Mouse (Mus musculus) heart, embryonic 11.5 days (tissue): ENCODE measurements around the gene Larp4b. TPM values are rescaled to one million over a fixed set of nuclear protein-coding genes. Genes with fewer than 3 reads are reported as not detected.

Source experiments
- ATAC-seq: fragments of 200-750 bp; cut with Nextera tagmentation; replicated peaks from 2 replicates; pipeline ENCODE4 v1.8.0; 2017; ENCODE audit warnings: moderate library complexity; ENCODE audit not compliant: insufficient number of reproducible peaks, low FRiP score, low TSS enrichment
- H3K27ac ChIP-seq: fragments of 300-500 bp; sonication (generic); 2 replicates; pipeline ENCODE4 v1.5.1; 2014; ENCODE audit warnings: mild to moderate bottlenecking, low read depth, low read length
- H3K27me3 ChIP-seq: fragments of 300-500 bp; sonication (generic); 2 replicates; pipeline ENCODE4 v1.6.1; 2014; ENCODE audit warnings: mild to moderate bottlenecking, low read length, mixed read lengths; ENCODE audit not compliant: control insufficient read depth, insufficient read depth
- H3K36me3 ChIP-seq: fragments of 300-500 bp; sonication (generic); 2 replicates; pipeline ENCODE4 v1.6.1; 2014; ENCODE audit warnings: mild to moderate bottlenecking, low read length, moderate library complexity, mixed read lengths; ENCODE audit not compliant: control insufficient read depth, insufficient read depth
- H3K4me1 ChIP-seq: fragments of 300-500 bp; sonication (generic); 2 replicates; pipeline ENCODE4 v1.6.1; 2014; ENCODE audit warnings: low read length; ENCODE audit not compliant: control insufficient read depth, insufficient read depth
- H3K4me2 ChIP-seq: fragments of 300-500 bp; sonication (generic); 2 replicates; pipeline ENCODE4 v1.6.1; 2014; ENCODE audit warnings: mild to moderate bottlenecking, moderate library complexity
- H3K4me3 ChIP-seq: fragments of 300-500 bp; sonication (generic); 2 replicates; pipeline ENCODE4 v1.5.1; 2014; ENCODE audit warnings: low read depth, low read length
- H3K9ac ChIP-seq: fragments of 300-500 bp; sonication (generic); 2 replicates; pipeline ENCODE4 v1.6.1; 2014; ENCODE audit warnings: mild to moderate bottlenecking, low read depth, low read length, moderate library complexity
- H3K9me3 ChIP-seq: fragments of 300-500 bp; sonication (generic); replicated peaks from 2 replicates; pipeline ENCODE4 v1.6.1; 2016; ENCODE audit warnings: low read length; ENCODE audit not compliant: control insufficient read depth
- WGBS: fragments of 180-500 bp; shearing (Covaris S2); extraction: QIAGEN DNeasy Blood & Tissue Kit; methylation state at CpG from one replicate; pipeline ENCODE4 v1.1.7; 2014; ENCODE audit not compliant: insufficient replicate concordance; 5-methylcytosine and 5-hydroxymethylcytosine counted together
- polyA plus RNA-seq: library from polyadenylated mRNA; unstranded; fragments of >200 nt; fragmentation: Nextera tagmentation; extraction: Ambion mirVana; gene quantifications from 2 replicates; pipeline ENCODE4 v1.2.1, GENCODE M21; 2014

The Larp4b gene
- polyA plus RNA-seq, 1 experiment from 2014 or later: 29.6 TPM

GRCm38 (mm10) chr13:9187566-9188530, 94.2 kb downstream of the Larp4b start:
- Histone ChIP-seq H3K36me3 (no peaks in the 10 kb centered on the region), H3K27me3 (no peaks in the 10 kb centered on the region), H3K4me1 (peaks cover 8% of the 10 kb centered on the region), H3K4me2 (no peak overlapping the region), H3K9me3 (no peaks in the 10 kb centered on the region), H3K9ac (no peak overlapping the region), H3K4me3 (no peak overlapping the region), H3K27ac (no peak overlapping the region)
- WGBS: 69% methylated on average over 22 of the region's 22 CpGs
- ATAC-seq: no peak

GRCm38 (mm10) chr13:9189481-9189880, 95.8 kb downstream of the Larp4b start:
- no peaks in the 10 kb centered on the region for H3K36me3 ChIP-seq
- peaks cover 8% of the 10 kb centered on the region for H3K4me1 ChIP-seq
- no peaks in the 10 kb centered on the region for H3K9me3 ChIP-seq
- ATAC-seq: no peak
- H3K27ac ChIP-seq: no peak overlapping the region
- WGBS: 79% methylated on average over 5 of the region's 5 CpGs
- no peak overlapping the region for H3K4me2 ChIP-seq
- no peak overlapping the region for H3K4me3 ChIP-seq
- no peaks in the 10 kb centered on the region for H3K27me3 ChIP-seq
- no peak overlapping the region for H3K9ac ChIP-seq

GRCm38 (mm10) chr13:9191172-9192140, 97.8 kb downstream of the Larp4b start:
- Histone ChIP-seq H3K4me3 (no peak overlapping the region), H3K4me2 (peak overlapping the region; percentile 52), H3K4me1 (peaks cover 8% of the 10 kb centered on the region), H3K36me3 (no peaks in the 10 kb centered on the region), H3K9ac (0 out of 2 replicates have a peak overlapping the region, but pooled peaks have one; percentile 34), H3K9me3 (no peaks in the 10 kb centered on the region), H3K27me3 (no peaks in the 10 kb centered on the region), H3K27ac (no peak overlapping the region)
- WGBS: 33% methylated on average over 15 of the region's 15 CpGs
- ATAC-seq: peak; percentile 70

- H3K4me1 ChIP-seq: peaks cover 8% of the 10 kb centered on the region
- H3K9ac ChIP-seq: no peak overlapping the region
- no peak overlapping the region for H3K4me2 ChIP-seq
- no peaks in the 10 kb centered on the region for H3K27me3 ChIP-seq
- no peak for ATAC-seq
- H3K4me3 ChIP-seq: no peak overlapping the region
- H3K27ac ChIP-seq: no peak overlapping the region
- H3K9me3 ChIP-seq: no peaks in the 10 kb centered on the region
- WGBS: 58% methylated on average over 9 of the region's 9 CpGs
- no peaks in the 10 kb centered on the region for H3K36me3 ChIP-seq
Observed at GRCm38 (mm10) chr13:9192797-9193330, 99.2 kb downstream of the Larp4b start.

- peaks cover 8% of the 10 kb centered on the region for H3K4me1 ChIP-seq
- WGBS: 78% methylated on average over 4 of the region's 4 CpGs
- H3K27ac ChIP-seq: no peak overlapping the region
- H3K4me3 ChIP-seq: no peak overlapping the region
- H3K4me2 ChIP-seq: no peak overlapping the region
- no peaks in the 10 kb centered on the region for H3K36me3 ChIP-seq
- H3K9me3 ChIP-seq: no peaks in the 10 kb centered on the region
- H3K27me3 ChIP-seq: no peaks in the 10 kb centered on the region
- no peak overlapping the region for H3K9ac ChIP-seq
- ATAC-seq: no peak
Observed at GRCm38 (mm10) chr13:9194656-9195055, 101.0 kb downstream of the Larp4b start.

- H3K27me3 ChIP-seq: no peaks in the 10 kb centered on the region
- ATAC-seq: no peak
- H3K9ac ChIP-seq: no peak overlapping the region
- no peaks in the 10 kb centered on the region for H3K9me3 ChIP-seq
- H3K4me2 ChIP-seq: no peak overlapping the region
- WGBS: 62% methylated on average over 4 of the region's 4 CpGs
- no peaks in the 10 kb centered on the region for H3K36me3 ChIP-seq
- H3K27ac ChIP-seq: no peak overlapping the region
- no peak overlapping the region for H3K4me3 ChIP-seq
- H3K4me1 ChIP-seq: peaks cover 8% of the 10 kb centered on the region
Observed at GRCm38 (mm10) chr13:9195565-9195964, 101.9 kb downstream of the Larp4b start.

GRCm38 (mm10) chr13:9198106-9198505, 104.4 kb downstream of the Larp4b start:
- no peaks in the 10 kb centered on the region for H3K27me3 ChIP-seq
- H3K36me3 ChIP-seq: no peaks in the 10 kb centered on the region
- ATAC-seq: no peak
- no peak overlapping the region for H3K4me3 ChIP-seq
- WGBS: 61% methylated on average over 3 of the region's 3 CpGs
- no peaks in the 10 kb centered on the region for H3K9me3 ChIP-seq
- H3K27ac ChIP-seq: no peak overlapping the region
- H3K9ac ChIP-seq: no peak overlapping the region
- no peak overlapping the region for H3K4me2 ChIP-seq
- no peaks in the 10 kb centered on the region for H3K4me1 ChIP-seq
